Mouse (Mus musculus): Measurements from ENCODE around the gene Emc10.
A peak's percentile ranks its signal among the peaks of the same experiment; 100 is the strongest.

Emc10 gene

GRCm38 (mm10) chr7:44462218-44463055 lies 33.9 kb downstream of the Emc10 start:
- DNase-seq, result peak in 1 of 2 experiments; percentile 42

- DNase-seq, result no peak
Observed at GRCm38 (mm10) chr7:44461503-44462217, 34.7 kb downstream of the Emc10 start.

DNA sequence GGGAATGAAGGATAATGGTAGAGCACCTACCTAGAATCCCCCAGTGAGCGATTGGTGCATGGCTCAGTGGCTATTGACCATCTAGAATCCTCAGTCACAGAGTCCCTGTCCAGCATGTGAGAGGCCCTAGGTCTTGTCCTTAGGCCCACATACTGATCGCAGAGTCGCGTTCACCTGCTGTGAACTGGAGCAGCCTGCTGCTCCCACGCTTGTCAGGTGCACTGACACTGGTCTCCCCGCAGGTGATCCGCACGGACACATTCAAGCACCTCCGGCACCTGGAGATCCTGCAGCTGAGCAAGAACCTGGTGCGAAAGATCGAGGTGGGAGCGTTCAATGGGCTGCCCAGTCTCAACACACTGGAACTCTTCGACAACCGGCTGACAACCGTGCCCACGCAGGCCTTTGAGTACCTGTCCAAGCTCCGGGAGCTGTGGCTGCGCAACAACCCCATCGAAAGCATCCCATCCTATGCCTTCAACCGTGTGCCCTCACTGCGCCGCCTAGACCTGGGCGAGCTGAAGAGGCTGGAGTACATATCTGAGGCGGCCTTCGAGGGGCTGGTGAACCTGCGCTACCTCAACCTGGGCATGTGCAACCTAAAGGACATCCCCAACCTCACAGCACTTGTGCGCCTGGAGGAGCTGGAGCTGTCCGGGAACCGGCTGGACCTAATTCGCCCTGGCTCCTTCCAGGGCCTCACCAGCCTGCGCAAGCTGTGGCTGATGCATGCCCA lies 35.4 kb downstream of the Emc10 start:
- DNase-seq, result no peak

DNA sequence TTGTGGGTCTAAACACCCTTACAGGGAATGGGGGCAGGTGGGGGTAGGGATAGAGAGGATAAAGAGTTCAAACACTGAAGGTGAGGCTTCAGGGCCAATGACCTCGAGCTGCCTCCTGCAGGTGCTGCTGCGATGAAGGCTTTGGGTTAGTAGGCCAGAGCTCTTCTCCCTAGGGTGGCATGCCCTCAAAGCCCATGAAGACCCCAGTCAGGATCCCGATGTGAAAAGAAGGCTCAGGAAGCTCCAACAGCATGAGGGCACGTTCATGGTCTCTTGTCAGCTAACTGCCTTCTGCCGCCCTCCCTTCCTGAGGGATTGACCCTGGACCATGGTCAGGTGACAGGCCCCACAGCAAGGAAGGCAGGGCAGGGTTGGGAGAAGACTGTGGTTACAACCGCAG lies 36.3 kb downstream of the Emc10 start:
- DNase-seq, result no peak

- DNase-seq, result no peak
Observed at GRCm38 (mm10) chr7:44456302-44456701, 40.0 kb downstream of the Emc10 start.

- DNase-seq, result no peak
Observed at GRCm38 (mm10) chr7:44453256-44453655, 43.1 kb downstream of the Emc10 start.

DNA sequence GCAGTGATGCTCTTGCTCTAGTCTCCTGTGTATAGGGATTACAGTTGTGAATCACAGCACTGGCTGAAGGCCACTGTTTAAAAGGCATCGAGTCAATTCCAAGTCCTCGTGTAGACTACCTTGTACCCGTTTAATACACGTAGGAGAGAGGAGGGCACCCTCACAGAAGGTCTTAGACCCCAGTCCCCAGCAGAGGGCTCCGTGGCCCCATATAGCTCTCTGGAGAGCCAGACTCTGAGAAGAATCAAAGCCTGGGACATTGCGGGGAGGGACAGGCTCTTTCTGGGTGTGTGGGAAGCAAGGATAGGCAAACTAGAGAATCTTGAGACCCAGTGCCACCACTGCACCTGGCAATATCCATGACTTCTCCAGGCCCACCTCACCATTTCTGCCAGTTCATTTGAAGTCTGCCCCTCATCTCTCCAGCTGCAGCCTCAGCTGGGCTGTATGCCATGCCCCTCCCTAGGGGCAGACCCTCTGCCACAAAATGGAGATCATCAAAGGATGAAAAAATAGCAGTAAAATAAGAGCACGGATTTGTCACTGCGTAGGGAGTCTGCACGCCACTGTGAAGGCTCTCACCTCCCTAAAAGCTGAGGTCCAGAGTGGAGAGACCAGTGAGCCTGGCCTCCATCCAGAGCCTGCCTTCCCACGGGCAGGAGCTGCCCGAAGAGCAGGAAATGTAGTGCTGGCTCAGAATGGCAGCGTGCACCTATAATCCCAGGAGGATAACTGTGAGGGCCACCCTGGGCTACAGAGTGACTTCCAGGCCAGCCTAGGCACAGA lies 50.1 kb downstream of the Emc10 start:
- DNase-seq, result no peak

DNA sequence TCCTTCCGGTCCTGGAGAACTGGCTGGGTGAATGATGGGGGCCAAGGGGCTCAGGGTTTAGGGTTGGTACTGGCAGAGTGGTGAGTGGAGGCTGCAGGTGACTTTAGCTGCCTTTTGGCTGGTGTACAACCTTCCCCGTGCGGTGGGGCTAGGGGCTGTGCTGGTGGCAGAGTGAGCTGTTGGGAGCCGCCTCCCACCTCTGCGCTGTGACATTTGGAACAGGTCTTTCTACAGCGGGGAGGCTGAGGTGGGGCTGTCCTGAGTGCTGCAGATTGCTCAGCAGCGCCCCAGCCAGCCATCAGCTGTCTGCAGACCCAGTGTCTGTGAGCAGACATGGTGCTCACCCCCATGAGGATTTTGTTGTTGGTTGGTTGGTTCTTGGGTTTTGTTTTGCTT lies 50.8 kb downstream of the Emc10 start:
- no peak for DNase-seq

DNA sequence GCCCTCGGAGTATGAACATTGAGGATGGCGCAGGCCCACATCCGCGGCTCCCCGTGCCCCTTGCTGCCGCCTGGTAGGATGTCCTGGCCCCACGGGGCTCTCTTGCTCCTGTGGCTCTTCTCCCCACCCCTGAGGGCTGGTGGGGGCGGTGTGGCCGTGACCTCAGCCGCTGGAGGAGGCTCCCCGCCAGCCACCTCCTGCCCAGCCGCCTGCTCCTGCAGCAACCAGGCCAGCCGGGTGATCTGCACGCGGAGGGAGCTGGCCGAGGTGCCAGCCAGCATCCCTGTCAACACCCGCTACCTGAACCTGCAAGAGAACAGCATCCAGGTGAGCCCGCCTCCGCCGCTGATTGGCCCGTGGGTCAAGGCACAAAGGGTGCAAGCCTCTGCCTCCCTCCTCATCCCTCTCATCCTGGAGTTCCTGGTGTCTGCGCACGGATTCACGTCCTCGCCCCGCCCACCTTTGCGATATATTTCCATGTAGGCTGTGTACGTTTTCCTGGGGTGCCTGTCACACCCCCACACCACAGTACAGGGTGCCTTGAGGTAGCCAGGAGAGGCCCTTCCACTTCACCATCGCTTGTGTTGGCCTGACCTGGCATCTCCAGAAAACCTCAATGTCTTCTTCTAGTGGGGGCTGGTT lies 51.3 kb downstream of the Emc10 start:
- DNase-seq, result no peak

- no peak for DNase-seq
Observed at GRCm38 (mm10) chr7:44443268-44444173, 52.8 kb downstream of the Emc10 start.

DNA sequence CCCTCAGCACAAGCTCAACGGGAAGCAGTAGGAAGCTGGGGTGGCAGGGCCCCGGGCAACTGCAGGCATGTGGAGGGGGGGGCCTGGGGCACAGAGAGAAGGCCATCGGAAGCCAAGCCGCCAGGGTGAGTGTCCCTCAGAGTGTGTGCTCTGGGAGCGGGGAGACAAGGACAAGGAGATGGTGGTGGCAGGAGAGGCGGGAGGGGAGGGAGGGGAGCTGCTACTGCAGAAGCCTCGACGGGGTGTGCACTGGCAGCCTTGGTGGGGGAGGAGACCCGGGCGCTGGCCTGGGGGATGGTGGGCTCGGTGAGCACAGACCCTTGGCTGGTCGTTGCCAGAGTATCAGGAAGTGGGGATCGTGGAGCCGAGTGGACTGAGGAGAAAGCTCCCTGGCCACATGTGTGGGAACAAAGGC lies 53.9 kb downstream of the Emc10 start:
- DNase-seq, result no peak

- no peak for DNase-seq
Observed at GRCm38 (mm10) chr7:44441648-44442109, 54.6 kb downstream of the Emc10 start.

- no peak for DNase-seq
Observed at GRCm38 (mm10) chr7:44441180-44441579, 55.1 kb downstream of the Emc10 start.

- no peak for DNase-seq
Observed at GRCm38 (mm10) chr7:44440479-44440878, 55.9 kb downstream of the Emc10 start.

Measured in B cell, adult 2 months (primary cell).